Mouse (Mus musculus): ENCODE measurements at regions not wholly inside any gene's neighbourhood (a gene's known extent, or its start where the extent isn't known, plus 50 kb on each side); places are given as distances from the start of the nearest gene placed in this dataset.

DNA sequence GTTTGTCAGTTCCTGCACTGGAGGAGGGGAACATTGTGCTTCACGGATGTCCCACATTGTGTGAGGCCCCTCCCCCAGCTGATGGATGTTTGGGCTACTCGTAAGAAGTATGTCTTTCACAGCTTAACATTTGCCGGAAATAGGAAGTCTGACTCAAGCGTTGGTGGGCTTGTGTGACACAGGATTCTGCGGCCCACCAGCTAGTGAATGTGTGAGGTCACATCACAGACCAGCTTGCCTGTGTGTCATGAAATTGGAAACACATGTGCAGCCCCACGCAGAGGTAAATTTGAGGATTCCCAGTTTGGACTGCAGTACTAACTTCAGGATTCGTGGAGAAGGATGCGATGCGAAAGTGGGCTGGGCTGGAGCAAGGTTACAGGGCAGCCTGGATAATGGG, 1126.6 kb upstream of the A1bg start:
- DNase-seq (ENCODE audit: extremely low spot score in 1 of 2, low spot score in 1 of 2): no peak

DNA sequence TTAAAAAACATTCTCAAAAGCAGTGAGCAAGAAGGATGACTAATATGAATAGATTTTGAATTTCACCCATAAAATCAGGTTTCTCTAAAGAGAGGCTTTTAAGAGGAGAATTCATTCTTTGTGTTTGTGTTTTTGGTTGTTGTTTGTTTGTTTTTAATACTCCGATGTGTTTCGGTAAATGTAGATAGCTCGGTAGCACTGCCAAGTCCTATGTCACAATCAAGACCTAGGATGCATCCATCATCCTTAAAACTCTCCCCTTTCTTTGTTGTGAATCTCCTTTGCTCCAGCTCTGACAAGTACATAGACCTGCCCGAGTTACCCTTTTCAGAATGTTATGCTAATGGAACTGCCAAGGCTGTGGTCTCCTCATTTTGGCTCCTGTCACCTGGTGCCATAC, 1126.2 kb upstream of the A1bg start:
- DNase-seq (ENCODE audit: extremely low spot score in 1 of 2, low spot score in 1 of 2): no peak

DNA sequence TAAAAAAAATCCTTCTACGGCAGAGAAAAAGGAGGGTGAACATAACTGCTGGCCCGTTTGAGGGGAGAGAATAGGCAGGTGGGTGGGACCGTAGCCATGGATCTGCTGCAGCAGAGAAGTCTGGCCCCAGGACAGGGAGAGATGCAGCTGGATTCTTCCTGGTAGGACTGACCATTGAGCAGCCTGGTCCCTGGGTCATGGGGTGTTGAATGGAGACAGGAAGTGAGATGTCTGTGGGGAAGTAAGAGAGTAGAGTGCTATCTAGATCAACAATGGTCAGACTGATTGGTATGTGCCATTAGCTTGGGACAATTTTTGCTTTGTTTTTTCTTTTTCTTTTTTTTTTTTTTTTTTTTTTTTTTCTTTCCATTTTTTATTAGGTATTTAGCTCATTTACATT, 1123.5 kb upstream of the A1bg start:
- no peak for DNase-seq (ENCODE audit: extremely low spot score in 1 of 2, low spot score in 1 of 2)

DNA sequence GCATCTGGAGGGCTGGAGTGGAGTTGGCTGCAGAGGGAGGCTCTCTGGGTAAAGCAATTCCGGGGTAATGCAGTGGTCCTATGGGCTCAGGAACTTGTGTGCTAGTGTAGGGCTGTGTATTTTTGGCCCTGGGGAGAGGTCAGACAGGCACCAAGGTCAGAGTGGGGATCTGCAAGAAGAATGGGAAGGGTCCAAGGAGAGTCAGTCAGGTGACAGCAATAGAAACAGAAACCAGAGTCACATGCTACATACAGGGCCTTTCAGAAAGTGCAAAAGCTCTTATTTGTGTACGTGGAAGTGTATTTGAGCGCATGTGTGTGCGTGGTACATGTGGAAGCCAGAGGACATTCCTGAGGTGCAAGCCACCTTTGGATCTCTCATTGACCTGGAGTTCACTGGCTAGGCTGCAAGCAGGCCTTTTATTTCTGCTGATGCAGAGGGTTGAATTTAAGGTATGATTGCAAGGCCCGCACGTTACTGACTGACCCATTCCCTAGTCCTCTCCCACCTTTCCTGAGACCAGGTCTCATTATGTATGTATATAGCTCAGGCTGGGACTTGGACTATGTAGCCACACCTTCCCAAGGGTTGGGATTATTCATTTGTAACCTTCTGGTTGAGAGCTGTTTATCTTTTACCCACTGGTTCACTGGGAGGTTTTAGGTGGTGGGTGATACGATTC, 1122.0 kb upstream of the A1bg start:
- DNase-seq (ENCODE audit: extremely low spot score in 1 of 2, low spot score in 1 of 2): no peak

DNA sequence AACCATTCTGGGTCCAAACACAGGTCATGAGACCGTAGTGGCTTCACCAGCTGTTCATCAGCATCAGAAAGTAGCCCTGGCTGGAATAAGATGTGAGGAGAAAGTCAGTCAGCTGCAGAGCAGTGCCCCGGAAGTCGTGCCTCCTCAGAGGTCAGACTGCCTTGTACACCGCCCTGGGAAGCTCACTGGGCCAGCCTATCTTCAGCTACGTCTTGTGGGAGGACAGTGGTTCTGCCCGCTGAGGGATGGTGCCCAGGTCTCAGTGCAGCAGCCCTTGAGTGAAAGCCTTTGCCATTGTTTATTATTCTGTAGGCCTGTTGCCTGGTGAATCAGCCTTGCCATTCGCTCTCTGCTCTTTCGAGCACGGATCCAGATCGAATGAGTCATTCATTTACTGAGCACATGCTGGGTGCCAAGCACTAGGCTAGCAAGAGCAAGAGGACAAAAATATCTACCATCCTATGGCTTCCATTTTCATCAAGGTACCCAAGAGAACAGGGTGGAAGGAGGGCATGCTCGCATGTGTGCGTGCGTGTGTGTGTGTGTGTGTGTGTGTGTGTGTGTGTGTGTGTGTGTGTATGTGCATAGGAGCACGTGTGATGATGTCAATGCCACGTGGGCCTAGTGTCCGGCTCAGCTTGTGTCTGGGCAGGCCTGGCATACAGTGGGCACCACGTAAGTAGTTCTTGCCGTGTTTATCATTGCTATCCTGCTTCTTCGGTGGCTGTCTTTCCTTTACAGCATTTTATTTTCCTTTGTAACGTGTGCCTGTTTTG, 1121.0 kb upstream of the A1bg start:
- DNase-seq (ENCODE audit: extremely low spot score in 1 of 2, low spot score in 1 of 2): no peak

DNA sequence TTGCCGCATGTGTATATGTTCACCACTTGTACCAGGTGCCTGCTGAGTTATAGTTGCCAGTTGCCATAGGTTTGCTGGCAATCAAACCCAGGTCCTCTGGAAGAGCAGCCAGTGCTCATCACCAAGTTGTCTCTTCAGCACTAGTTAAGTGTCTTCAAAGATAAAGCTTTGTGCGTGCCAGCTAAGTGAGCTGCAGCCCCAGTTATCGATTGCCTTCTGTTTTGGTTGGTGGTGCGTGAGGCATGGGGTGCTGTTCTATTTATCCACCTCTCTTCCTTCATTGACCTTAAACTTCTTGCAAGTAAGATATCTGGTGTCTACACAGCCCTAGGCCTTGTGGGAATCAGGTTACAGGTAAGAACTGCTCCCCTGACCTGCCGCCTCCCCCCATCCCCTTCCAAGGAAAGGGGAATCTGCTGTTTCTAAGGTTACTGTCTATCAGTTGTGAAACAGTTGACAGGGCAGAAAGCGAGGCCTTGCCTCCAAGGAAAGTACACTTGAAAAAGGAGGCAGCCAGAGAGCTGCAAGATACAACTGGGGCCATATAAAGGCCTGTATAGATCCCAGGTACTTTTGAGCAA, 1120.2 kb upstream of the A1bg start:
- no peak for DNase-seq (ENCODE audit: extremely low spot score in 1 of 2, low spot score in 1 of 2)

Small RNA genes in the stretch of these regions (microRNA-seq; reads per million reads assigned to microRNA genes)
- 0 reads per million in 2 experiments for gene Gm24810
